Mouse (Mus musculus) midbrain, postnatal 0 days (tissue): ENCODE results near the gene Pds5b. TPM values are rescaled to one million over a fixed set of nuclear protein-coding genes. Genes with fewer than 3 reads are reported as not detected.
"Not testable (repeated sequence)": the region's sequence is repeated elsewhere in the genome, so short reads cannot be mapped to it uniquely, and the experiment has no call there.

ENCODE experiments used
- ATAC-seq: fragments of 200-750 bp; cut with Nextera tagmentation; 2 replicates; pipeline ENCODE4 v1.8.0; 2017; ENCODE audit warnings: moderate number of reproducible peaks, mild to moderate bottlenecking, moderate TSS enrichment, moderate library complexity; ENCODE audit not compliant: low FRiP score
- DNase-seq: peaks from one replicate; pipeline ENCODE4 v3.0.0-alpha.2; 2015; ENCODE audit warnings: low spot score
- H3K27ac ChIP-seq: fragments of 300-500 bp; sonication (generic); 2 replicates; pipeline ENCODE4 v1.5.1; 2014; ENCODE audit warnings: low read depth, mild to moderate bottlenecking, low read length, mixed read lengths
- H3K27me3 ChIP-seq: fragments of 300-500 bp; sonication (generic); 2 replicates; pipeline ENCODE4 v1.6.1; 2014; ENCODE audit warnings: low read length, control low read depth, mixed read lengths; ENCODE audit not compliant: insufficient read depth
- H3K36me3 ChIP-seq: fragments of 300-500 bp; sonication (generic); 2 replicates; pipeline ENCODE4 v1.6.1; 2014; ENCODE audit warnings: low read length, control low read depth, mixed read lengths; ENCODE audit not compliant: insufficient read depth
- H3K4me1 ChIP-seq: fragments of 300-500 bp; sonication (generic); 2 replicates; pipeline ENCODE4 v1.6.1; 2014; ENCODE audit warnings: mild to moderate bottlenecking, control low read depth, antibody characterized with exemption, low read length, mixed read lengths; ENCODE audit not compliant: insufficient read depth
- H3K4me2 ChIP-seq: fragments of 300-500 bp; sonication (generic); 2 replicates; pipeline ENCODE4 v1.6.1; 2014; ENCODE audit warnings: low read depth, mild to moderate bottlenecking, low read length, mixed read lengths; ENCODE audit not compliant: poor library complexity, severe bottlenecking
- H3K4me3 ChIP-seq: fragments of 300-500 bp; sonication (generic); 2 replicates; pipeline ENCODE4 v1.5.1; 2014; ENCODE audit warnings: low read depth, mild to moderate bottlenecking, low read length, moderate library complexity
- H3K9ac ChIP-seq: fragments of 300-500 bp; sonication (generic); replicated peaks from 2 replicates; pipeline ENCODE4 v1.6.1; 2014; ENCODE audit warnings: mild to moderate bottlenecking, low read length, moderate library complexity, mixed read lengths; ENCODE audit not compliant: poor library complexity, severe bottlenecking
- H3K9me3 ChIP-seq: fragments of 300-500 bp; sonication (generic); 2 replicates; pipeline ENCODE4 v1.6.1; 2016; ENCODE audit warnings: low read length, control low read depth
- CTCF ChIP-seq: IDR thresholded peaks from 2 replicates; pipeline ENCODE4 v1.5.1; 2016; ENCODE audit warnings: antibody characterized with exemption, mild to moderate bottlenecking
- WGBS: fragments of 180-500 bp; shearing (Covaris S2); extraction: QIAGEN DNeasy Blood & Tissue Kit; methylation state at CpG from one replicate; pipeline ENCODE4 v1.1.7; 2014; 5-methylcytosine and 5-hydroxymethylcytosine counted together
- polyA plus RNA-seq: library from polyadenylated mRNA; unstranded; fragments of >200 nt; fragmentation: Nextera tagmentation; extraction: Ambion mirVana; gene quantifications from 2 replicates; pipeline ENCODE4 v1.2.1, GENCODE M21; 2015
- total RNA-seq: library from RNA; depleted of rRNA; stranded (reverse); fragments of >200 nt; gene quantifications from 2 replicates; pipeline ENCODE4 v1.2.3, GENCODE M21; 2014

Pds5b gene
- total and polyA plus RNA-seq, 2 experiments from 2014 or later = 18.8 to 44.1 TPM

DNA sequence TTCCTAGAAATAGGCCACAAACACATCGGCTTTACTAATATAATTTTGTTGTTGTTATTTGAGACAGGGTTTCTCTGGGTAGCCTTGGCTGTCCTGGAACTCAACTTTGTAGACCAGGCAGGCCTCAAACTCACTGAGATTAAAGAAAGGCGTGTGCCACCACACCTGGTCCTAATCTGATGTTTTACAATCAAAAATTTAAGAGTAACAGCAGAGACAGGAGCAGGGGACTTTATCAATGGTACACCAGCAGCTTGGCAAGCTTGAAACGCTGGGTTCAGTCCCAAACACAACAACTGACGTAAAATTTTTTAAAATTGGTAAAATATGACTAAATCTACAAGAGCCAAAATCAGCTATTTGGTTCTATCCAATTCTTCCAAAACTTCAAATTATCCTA lies 28.6 kb upstream of the Pds5b start:
- no peak overlapping the region for H3K9ac ChIP-seq
- H3K27me3 ChIP-seq = no peaks in the 10 kb centered on the region
- H3K9me3 ChIP-seq = no peaks in the 10 kb centered on the region
- DNase-seq (no peak), ATAC-seq (no peak)
- no peak overlapping the region for H3K4me2 ChIP-seq
- H3K4me1 ChIP-seq = no peaks in the 10 kb centered on the region
- H3K36me3 ChIP-seq = peaks cover 9% of the 10 kb centered on the region; the same call in 1 of the 2 replicates
- 97% methylated on average over 4 of the region's 4 CpGs for WGBS
- no peak overlapping the region for H3K27ac ChIP-seq
- no peak overlapping the region for H3K4me3 ChIP-seq
- TF ChIP-seq CTCF = no peak

DNA sequence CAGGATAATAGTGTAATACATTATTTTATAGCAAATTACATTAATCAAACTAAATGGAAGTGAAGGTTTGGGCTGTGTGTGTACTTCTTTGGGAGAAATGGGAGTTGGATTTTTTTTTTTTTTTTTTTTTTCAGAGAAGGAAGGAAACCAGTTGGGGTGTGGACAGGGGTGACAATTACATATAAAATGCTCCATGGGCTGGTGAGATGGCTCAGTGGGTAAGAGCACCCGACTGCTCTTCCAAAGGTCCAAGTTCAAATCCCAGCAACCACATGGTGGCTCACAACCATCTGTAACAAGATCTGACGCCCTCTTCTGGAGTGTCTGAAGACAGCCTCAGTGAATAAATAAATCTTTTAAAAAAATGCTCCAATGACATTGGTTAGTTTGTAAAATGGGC lies 21.0 kb upstream of the Pds5b start:
- WGBS = 94% methylated on average over 2 of the region's 2 CpGs
- H3K4me3 ChIP-seq = no peak overlapping the region
- H3K27me3 ChIP-seq = no peaks in the 10 kb centered on the region
- H3K4me1 ChIP-seq = peaks cover 5% of the 10 kb centered on the region; the same call in 1 of the 2 replicates
- no peak overlapping the region for H3K27ac ChIP-seq
- no peaks in the 10 kb centered on the region for H3K9me3 ChIP-seq
- H3K9ac ChIP-seq = no peak overlapping the region
- no peak overlapping the region for H3K4me2 ChIP-seq
- ATAC-seq = no peak
- no peaks in the 10 kb centered on the region for H3K36me3 ChIP-seq
- no peak for DNase-seq
- no peak for TF ChIP-seq CTCF

DNA sequence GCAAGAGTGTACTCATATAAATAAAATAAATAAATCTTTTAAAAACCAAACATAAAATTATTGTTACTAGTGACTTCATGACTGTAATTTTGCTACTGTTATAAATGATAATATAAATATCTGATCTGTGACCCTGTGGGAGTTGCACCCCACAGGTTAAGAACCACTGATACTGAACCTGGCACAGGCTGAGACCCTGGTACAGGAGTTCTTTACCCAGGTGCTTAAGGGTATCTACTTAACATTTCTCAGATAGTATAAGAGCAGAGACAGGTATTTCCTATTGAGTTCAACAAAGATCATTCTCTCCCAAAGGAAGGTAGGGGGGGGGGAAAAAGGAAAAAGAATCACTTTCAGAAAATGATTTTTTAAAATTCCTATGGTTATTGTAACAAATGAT lies 19.0 kb upstream of the Pds5b start:
- Histone ChIP-seq H3K9ac (no peak overlapping the region), H3K9me3 (no peaks in the 10 kb centered on the region), H3K36me3 (no peaks in the 10 kb centered on the region), H3K4me3 (no peak overlapping the region), H3K27ac (no peak overlapping the region), H3K27me3 (no peaks in the 10 kb centered on the region), H3K4me1 (peaks cover 9% of the 10 kb centered on the region; the same call in 1 of the 2 replicates), H3K4me2 (no peak overlapping the region)
- no peak for TF ChIP-seq CTCF
- ATAC-seq (no peak), DNase-seq (no peak)

DNA sequence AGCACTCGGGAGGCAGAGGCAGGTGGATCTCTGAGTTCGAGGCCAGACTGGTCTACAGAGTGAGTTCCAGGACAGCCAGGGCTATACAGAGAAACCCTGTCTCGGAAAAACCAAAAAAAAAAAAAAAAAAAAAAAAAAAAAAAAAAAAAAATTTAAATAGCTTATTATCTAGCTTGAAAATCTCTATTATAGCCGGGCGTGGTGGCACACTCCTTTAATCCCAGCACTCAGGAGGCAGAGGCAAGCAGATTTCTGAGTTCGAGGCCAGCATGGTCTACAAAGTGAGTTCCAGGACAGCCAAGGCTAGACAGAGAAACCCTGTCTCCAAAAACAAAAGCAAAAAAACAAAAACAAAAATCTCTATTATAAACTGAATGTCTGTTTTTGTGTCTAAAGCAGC lies 14.1 kb upstream of the Pds5b start:
- H3K36me3 ChIP-seq, ATAC-seq, H3K27ac ChIP-seq, H3K27me3 ChIP-seq, H3K4me2 ChIP-seq, DNase-seq, H3K9ac ChIP-seq, H3K4me3 ChIP-seq, H3K9me3 ChIP-seq: not testable (repeated sequence)
- peaks cover 16% of the 10 kb centered on the region; the same call in 1 of the 2 replicates for H3K4me1 ChIP-seq
- WGBS = 92% methylated on average over 6 of the region's 6 CpGs

DNA sequence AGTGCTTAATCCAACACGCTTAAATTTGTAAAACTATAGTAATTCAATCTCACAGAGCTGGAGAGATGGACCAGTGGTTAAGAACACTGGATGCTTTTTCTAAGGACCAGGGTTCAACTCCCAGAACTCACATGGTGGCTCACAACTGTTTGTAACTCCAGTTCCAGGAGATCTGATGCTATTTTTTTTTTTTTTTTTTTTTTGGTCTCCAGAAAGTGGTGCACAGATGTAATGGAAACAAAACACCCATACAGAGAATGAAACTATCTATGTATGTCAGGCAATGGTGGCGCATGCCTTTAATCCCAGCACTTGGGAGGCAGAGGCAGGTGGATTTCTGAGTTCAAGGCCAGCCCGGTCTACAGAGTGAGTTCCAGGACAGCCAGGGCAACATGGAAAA lies 13.2 kb upstream of the Pds5b start:
- not testable (repeated sequence) for H3K36me3 ChIP-seq, DNase-seq, ATAC-seq, H3K27ac ChIP-seq, H3K9ac ChIP-seq, H3K27me3 ChIP-seq, H3K4me2 ChIP-seq, H3K4me3 ChIP-seq, H3K9me3 ChIP-seq
- WGBS = 97% methylated on average over 3 of the region's 3 CpGs
- peaks cover 16% of the 10 kb centered on the region; the same call in 1 of the 2 replicates for H3K4me1 ChIP-seq

DNA sequence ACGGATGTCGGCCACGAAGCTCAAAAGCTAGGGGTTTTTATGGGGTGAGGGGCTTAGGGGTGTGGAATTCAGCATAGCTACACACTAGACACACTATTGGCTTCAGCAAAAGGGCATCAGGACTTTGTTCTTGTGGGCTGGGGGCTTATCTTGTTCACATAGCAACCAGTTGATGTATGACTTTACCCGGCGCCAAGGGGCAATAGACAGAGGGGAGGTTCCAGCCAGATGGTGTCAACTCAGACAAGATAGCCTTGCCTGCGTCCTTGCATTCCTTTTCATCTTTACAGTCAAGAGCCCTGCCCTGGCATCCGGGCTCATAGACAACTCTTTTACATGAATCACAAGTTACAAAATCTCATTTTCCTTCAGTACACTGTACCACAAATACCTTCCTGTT lies 9.6 kb upstream of the Pds5b start:
- not testable (repeated sequence) for H3K27me3 ChIP-seq, H3K27ac ChIP-seq, H3K9me3 ChIP-seq, H3K4me1 ChIP-seq, H3K4me3 ChIP-seq, ATAC-seq, H3K9ac ChIP-seq, H3K36me3 ChIP-seq, H3K4me2 ChIP-seq, DNase-seq
- 93% methylated on average over 7 of the region's 7 CpGs for WGBS
